Comparison of ENCODE assay signal across 9 mouse cellular contexts in genomic region chr9:50658391-50658790, GRCm38 (mm10). TPM values are rescaled to one million over a fixed set of nuclear protein-coding genes. Genes with fewer than 3 reads are reported as not detected.
DNase-seq lines count a peak whose midpoint lies in the region; ATAC-seq lines count a peak whose summit lies in the region.
"Had no signal": no experiment of that assay in that cellular context is flagged by ENCODE, and none has a peak within 500 bp of the region (broad histone marks: within the 10 kb centered on the region; RNA-seq: fewer than 3 reads in every experiment).

No protein-coding gene starts in this region.

- H3K4me1 ChIP-seq in erythroblast, embryonic 14.5 days (ENCODE audit: control insufficient read depth), result peaks cover 25% of the 10 kb centered on the region
- H3K4me1 ChIP-seq in forebrain, embryonic 12.5 days, result peaks cover 20% of the 10 kb centered on the region
- H3K4me1 ChIP-seq in liver, embryonic 15.5 days (replicated peaks), result peaks cover 28% of the 10 kb centered on the region

- H3K27ac ChIP-seq in forebrain, embryonic 12.5 days, result no peak overlapping the region
- peak overlapping the region; percentile 76; the same call in 1 of the 2 replicates for H3K27ac ChIP-seq in liver, embryonic 15.5 days (replicated peaks)

- peak overlapping the region; percentile 74 for H3K4me2 ChIP-seq in forebrain, embryonic 12.5 days
- H3K4me2 ChIP-seq in liver, embryonic 15.5 days, result peak overlapping the region; percentile 94

- peak; percentile 52 for DNase-seq in 416B (ENCODE audit: low read depth)
- DNase-seq in adrenal gland, postnatal 14 days, result no peak
- DNase-seq in gastrocnemius, postnatal 36 days, result no peak
- DNase-seq: lung, postnatal 14 days had no signal

- no peak for ATAC-seq in erythroblast, adult 5-6 weeks (replicated peaks; ENCODE audit: low FRiP score, poor library complexity, severe bottlenecking)
- no peak for ATAC-seq in forebrain, embryonic 12.5 days (ENCODE audit: low FRiP score)
- no peak for ATAC-seq in liver, embryonic 15.5 days (ENCODE audit: insufficient read depth)
- no peak for ATAC-seq in frontal cortex, adult (ENCODE audit: low TSS enrichment)

- peak overlapping the region; percentile 86 for H3K9ac ChIP-seq in forebrain, embryonic 12.5 days
- H3K9ac ChIP-seq in liver, embryonic 15.5 days, result peak overlapping the region; percentile 80

- 27% methylated on average over 5 of the region's 5 CpGs for WGBS in forebrain, embryonic 12.5 days
- 11% methylated on average over 5 of the region's 5 CpGs for WGBS in liver, embryonic 15.5 days (ENCODE audit: insufficient replicate concordance)

- intact Hi-C loops in gastrocnemius, postnatal 36 days (cut with DNase I), result loop anchor here (2.0 kb wide), 1 partner anchor 42 kb away; the partner anchor contains the start of genes Nkapd1 and Pih1d2

- H3K9me3 ChIP-seq in erythroblast, embryonic 14.5 days (ENCODE audit: control insufficient read depth, low read length), result no peaks in the 10 kb centered on the region
- no peaks in the 10 kb centered on the region for H3K9me3 ChIP-seq in forebrain, embryonic 12.5 days
- no peaks in the 10 kb centered on the region for H3K9me3 ChIP-seq in liver, embryonic 15.5 days (replicated peaks)

- H3K4me3 ChIP-seq in erythroblast, embryonic 14.5 days (replicated peaks), result peak overlapping the region; percentile 100
- H3K4me3 ChIP-seq in forebrain, embryonic 12.5 days (replicated peaks), result peak overlapping the region; percentile 91
- H3K4me3 ChIP-seq in liver, embryonic 15.5 days (replicated peaks), result peak overlapping the region; percentile 89

- H3K27me3 ChIP-seq in erythroblast, embryonic 14.5 days (ENCODE audit: control insufficient read depth), result no peaks in the 10 kb centered on the region
- no peaks in the 10 kb centered on the region for H3K27me3 ChIP-seq in forebrain, embryonic 12.5 days
- H3K27me3 ChIP-seq in liver, embryonic 15.5 days, result no peaks in the 10 kb centered on the region

- peaks cover 23% of the 10 kb centered on the region for H3K36me3 ChIP-seq in erythroblast, embryonic 14.5 days (ENCODE audit: control insufficient read depth)
- H3K36me3 ChIP-seq in forebrain, embryonic 12.5 days (replicated peaks), result peaks cover 40% of the 10 kb centered on the region
- H3K36me3 ChIP-seq in liver, embryonic 15.5 days (replicated peaks), result peaks cover 24% of the 10 kb centered on the region; the same call in 1 of the 2 replicates

RNA-seq across cellular contexts. Expression of gene Dlat, which starts 1.2 kb away (rescaled TPM):
- polyA plus RNA-seq in erythroblast, embryonic 14.5 days (2012), result 1.2 and 1.3 TPM in 2 replicates
- 16.7 and 19.8 TPM in 2 replicates for total RNA-seq in erythroblast, adult 5-6 weeks (2015; ENCODE audit: low replicate concordance)
- total RNA-seq in erythroblast, adult 5-6 weeks (2017; ENCODE audit: low replicate concordance), result 6.7 and 16.4 TPM in 2 replicates
- 43.4 and 48.3 TPM in 2 replicates for polyA plus RNA-seq in forebrain, embryonic 12.5 days (2016; fragmentation: Nextera tagmentation; extraction: Ambion mirVana)
- polyA plus RNA-seq in liver, embryonic 15.5 days (2015; fragmentation: Nextera tagmentation; extraction: Ambion mirVana), result 23.2 and 24.6 TPM in 2 replicates
- total RNA-seq in adrenal gland, postnatal 14 days (2021), result 252 and 279 TPM in 2 replicates
- 100 to 1,000 TPM; 207 to 232 TPM for total RNA-seq in gastrocnemius, postnatal 36 days (2021)

RNA-seq across cellular contexts. Expression of gene Nkapd1, which starts 41.1 kb away (rescaled TPM):
- 0.12 and 0.25 TPM in 2 replicates for polyA plus RNA-seq in erythroblast, embryonic 14.5 days (2012)
- 9.0 and 15.3 TPM in 2 replicates for total RNA-seq in erythroblast, adult 5-6 weeks (2015; ENCODE audit: low replicate concordance)
- total RNA-seq in erythroblast, adult 5-6 weeks (2017; ENCODE audit: low replicate concordance), result 5.3 and 7.2 TPM in 2 replicates
- 27.0 and 28.3 TPM in 2 replicates for polyA plus RNA-seq in forebrain, embryonic 12.5 days (2016; fragmentation: Nextera tagmentation; extraction: Ambion mirVana)
- polyA plus RNA-seq in liver, embryonic 15.5 days (2015; fragmentation: Nextera tagmentation; extraction: Ambion mirVana), result 5.6 and 7.0 TPM in 2 replicates
- total RNA-seq in adrenal gland, postnatal 14 days (2021), result 24.3 and 25.3 TPM in 2 replicates
- 10 to 100 TPM in 1 of 2 experiments, 1 to 10 TPM in 1; 8.1 to 11.4 TPM for total RNA-seq in gastrocnemius, postnatal 36 days (2021)

RNA-seq across cellular contexts. Expression of gene Pih1d2, which starts 41.3 kb away (rescaled TPM):
- 0.18 TPM in 1 of 2 replicates, not detected in the other for polyA plus RNA-seq in erythroblast, embryonic 14.5 days (2012)
- total RNA-seq in erythroblast, adult 5-6 weeks (2015; ENCODE audit: low replicate concordance), result not detected in 2 replicates
- 0.42 and 1.0 TPM in 2 replicates for total RNA-seq in erythroblast, adult 5-6 weeks (2017; ENCODE audit: low replicate concordance)
- polyA plus RNA-seq in forebrain, embryonic 12.5 days (2016; fragmentation: Nextera tagmentation; extraction: Ambion mirVana), result 8.2 and 8.7 TPM in 2 replicates
- 0.75 and 1.0 TPM in 2 replicates for polyA plus RNA-seq in liver, embryonic 15.5 days (2015; fragmentation: Nextera tagmentation; extraction: Ambion mirVana)
- 1.6 and 1.9 TPM in 2 replicates for total RNA-seq in adrenal gland, postnatal 14 days (2021)
- under 1 TPM in 1 of 2 experiments, not detected in 1; 0.96 TPM for total RNA-seq in gastrocnemius, postnatal 36 days (2021)

RNA-seq across cellular contexts. Expression of gene Timm8b, which starts 54.7 kb away (rescaled TPM):
- polyA plus RNA-seq in erythroblast, embryonic 14.5 days (2012), result 3.3 and 4.0 TPM in 2 replicates
- 21.1 and 27.1 TPM in 2 replicates for total RNA-seq in erythroblast, adult 5-6 weeks (2015; ENCODE audit: low replicate concordance)
- 27.5 and 70.9 TPM in 2 replicates for total RNA-seq in erythroblast, adult 5-6 weeks (2017; ENCODE audit: low replicate concordance)
- polyA plus RNA-seq in forebrain, embryonic 12.5 days (2016; fragmentation: Nextera tagmentation; extraction: Ambion mirVana), result 385 and 386 TPM in 2 replicates
- polyA plus RNA-seq in liver, embryonic 15.5 days (2015; fragmentation: Nextera tagmentation; extraction: Ambion mirVana), result 130 and 158 TPM in 2 replicates
- total RNA-seq in adrenal gland, postnatal 14 days (2021), result 171 and 184 TPM in 2 replicates
- 100 to 1,000 TPM; 184 to 202 TPM for total RNA-seq in gastrocnemius, postnatal 36 days (2021)

RNA-seq across cellular contexts. Expression of gene Sdhd, which starts 54.8 kb away (rescaled TPM):
- 1.3 and 2.3 TPM in 2 replicates for polyA plus RNA-seq in erythroblast, embryonic 14.5 days (2012)
- total RNA-seq in erythroblast, adult 5-6 weeks (2015; ENCODE audit: low replicate concordance), result 50.0 and 63.1 TPM in 2 replicates
- total RNA-seq in erythroblast, adult 5-6 weeks (2017; ENCODE audit: low replicate concordance), result 26.2 and 57.2 TPM in 2 replicates
- 219 and 221 TPM in 2 replicates for polyA plus RNA-seq in forebrain, embryonic 12.5 days (2016; fragmentation: Nextera tagmentation; extraction: Ambion mirVana)
- polyA plus RNA-seq in liver, embryonic 15.5 days (2015; fragmentation: Nextera tagmentation; extraction: Ambion mirVana), result 296 and 323 TPM in 2 replicates
- 554 and 565 TPM in 2 replicates for total RNA-seq in adrenal gland, postnatal 14 days (2021)
- 100 to 1,000 TPM; 313 to 336 TPM for total RNA-seq in gastrocnemius, postnatal 36 days (2021)

Comparison
In these comparisons a context has a peak if more than half of its experiments do, and no peak if none do; other contexts are left out.
1. RNA of gene Dlat, which starts 1.2 kb away (total RNA-seq): 252 to 279 TPM in adrenal gland, postnatal 14 days and 207 to 232 TPM in gastrocnemius, postnatal 36 days; 6.7 to 19.8 TPM in erythroblast, adult 5-6 weeks; every median in the first group is over 10 times any median in the second.
2. Peak in every context shown above with its lines, with median percentiles within 50 percentile points of each other: H3K4me3 ChIP-seq.